Mouse (Mus musculus) frontal cortex, postnatal 10 days (tissue): Measurements from ENCODE around the gene Ide.

Experiments used
- DNase-seq, 2 experiments: peaks; one replicate each; pipeline ENCODE4 v3.0.0; 2022; ENCODE audit warnings: low spot score in 2 of 2, mixed read lengths in 1 of 2

Ide gene

GRCm38 (mm10) chr19:37335392-37335791 is 2.3 kb downstream of the Ide start:
- no peak for DNase-seq

DNA sequence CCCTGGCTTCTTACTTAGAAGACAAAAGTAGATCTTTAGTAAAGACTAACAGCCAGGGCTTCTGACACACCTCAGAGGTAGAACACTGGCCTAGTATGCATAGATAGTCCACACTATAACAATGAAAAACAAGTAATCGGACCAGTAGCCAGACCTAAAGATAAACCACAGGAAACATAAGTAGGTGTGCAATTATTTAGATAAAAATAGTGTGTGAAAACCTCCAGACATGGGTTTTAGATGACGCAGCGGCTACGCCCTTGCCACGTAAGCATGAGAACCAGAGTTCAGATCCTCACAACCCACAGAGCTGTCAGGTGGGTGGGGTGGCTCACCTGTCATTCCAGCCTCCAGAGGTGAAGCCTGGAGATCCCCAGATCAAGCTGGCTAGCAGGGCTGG is 4.3 kb downstream of the Ide start:
- DNase-seq: no peak

- DNase-seq: no peak
These were observed 4.9 kb downstream of the Ide start for GRCm38 (mm10) chr19:37332726-37333125.

DNA sequence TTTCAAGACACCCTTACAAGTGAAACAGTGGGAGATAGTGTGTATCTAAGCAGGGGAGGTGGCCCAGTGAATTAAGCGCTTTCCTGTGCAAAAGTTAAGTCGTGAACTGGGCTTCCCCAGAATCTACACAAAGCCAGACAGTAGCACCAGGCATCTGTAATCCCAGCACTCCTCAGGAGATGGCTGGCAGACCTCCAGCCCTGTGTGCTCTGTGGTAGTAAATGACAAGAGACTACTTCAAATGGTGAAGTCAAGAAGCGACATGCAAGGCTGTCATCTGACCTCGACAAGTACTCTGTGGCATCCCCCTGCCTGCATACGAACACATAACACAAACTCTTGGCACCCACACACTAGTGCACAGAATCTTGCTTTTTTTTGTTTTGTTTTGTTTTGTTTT is 10.4 kb downstream of the Ide start:
- DNase-seq: no peak

DNA sequence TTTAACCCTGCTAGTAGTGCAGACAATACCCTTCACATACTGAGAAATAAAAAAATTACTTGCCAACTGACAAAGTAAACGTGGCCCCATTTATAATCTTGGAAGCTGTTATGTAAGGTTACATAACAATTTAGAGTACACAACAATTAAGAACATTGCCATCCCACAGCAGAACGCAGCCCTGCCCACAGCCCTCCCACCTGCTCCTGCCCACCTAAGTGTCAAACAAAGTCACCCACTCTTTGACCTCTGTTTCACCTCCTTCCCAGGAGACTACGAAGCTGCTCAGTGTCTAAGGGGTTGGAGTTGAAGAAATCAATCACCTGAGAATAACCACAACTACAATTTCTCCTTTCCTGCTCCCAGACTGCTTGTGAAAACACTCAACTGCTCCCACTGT is 14.1 kb downstream of the Ide start:
- DNase-seq: no peak

- DNase-seq: no peak
These were observed 16.6 kb downstream of the Ide start for GRCm38 (mm10) chr19:37320802-37321619.

- DNase-seq: no peak
These were observed 20.3 kb downstream of the Ide start for GRCm38 (mm10) chr19:37317359-37317758.

GRCm38 (mm10) chr19:37315091-37315490 is 22.6 kb downstream of the Ide start:
- DNase-seq: no peak

DNA sequence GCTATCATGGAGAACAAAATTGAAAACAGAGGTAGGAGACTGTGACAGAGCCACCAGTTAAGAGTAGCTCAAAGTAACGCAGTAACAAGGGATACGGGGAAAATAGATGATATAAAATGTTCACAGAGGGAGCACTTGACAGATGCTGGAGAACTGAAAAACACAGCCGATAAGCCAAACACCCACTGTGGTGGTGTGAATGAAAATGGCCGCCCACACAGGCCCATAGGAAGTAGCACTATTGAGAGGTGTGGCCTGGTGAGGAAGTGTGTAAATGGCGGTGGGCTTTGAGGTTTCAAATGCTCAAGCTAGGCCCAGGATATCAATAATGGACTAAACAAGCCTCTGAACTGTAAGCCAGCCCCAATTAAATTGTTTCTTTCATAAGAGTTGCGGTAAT is 26.2 kb downstream of the Ide start:
- no peak for DNase-seq

GRCm38 (mm10) chr19:37310133-37310532 is 27.5 kb downstream of the Ide start:
- no peak for DNase-seq

GRCm38 (mm10) chr19:37308941-37309340 is 28.7 kb downstream of the Ide start:
- DNase-seq: no peak

DNA sequence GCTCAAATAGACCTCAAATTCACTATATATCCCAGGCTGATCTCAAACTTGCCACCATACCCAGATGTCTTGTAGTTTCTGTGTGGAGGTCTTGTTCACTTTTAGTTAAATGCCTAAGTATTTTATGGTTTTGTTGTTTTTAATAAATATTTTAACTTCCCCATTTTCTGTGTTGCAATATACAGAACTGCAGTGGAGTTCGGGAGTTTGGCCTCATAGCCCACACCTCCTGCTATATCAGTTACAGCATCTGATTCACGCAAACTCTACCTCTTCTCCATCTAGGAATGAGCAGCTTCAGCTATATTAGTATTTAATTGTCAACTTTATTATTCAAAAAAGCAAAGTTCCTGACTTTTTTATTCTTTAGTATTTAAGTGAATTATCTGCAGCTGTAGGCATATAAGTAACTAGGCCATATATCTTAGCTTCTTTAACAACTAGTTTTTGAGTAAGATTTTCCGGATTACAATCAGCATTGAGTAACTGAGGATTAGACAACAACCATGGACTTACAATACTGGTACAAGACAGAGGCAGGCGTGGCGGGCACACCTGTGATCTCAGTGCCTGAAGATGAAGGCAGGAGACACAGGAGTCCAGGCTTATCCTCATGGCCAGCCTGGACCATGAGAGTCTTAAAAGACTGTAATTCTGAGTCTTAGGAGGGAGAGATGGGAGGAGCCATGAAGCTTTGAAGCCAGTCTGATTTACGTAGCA is 29.7 kb downstream of the Ide start:
- DNase-seq: no peak

- DNase-seq: no peak
These were observed 31.5 kb downstream of the Ide start for GRCm38 (mm10) chr19:37306176-37306575.

DNA sequence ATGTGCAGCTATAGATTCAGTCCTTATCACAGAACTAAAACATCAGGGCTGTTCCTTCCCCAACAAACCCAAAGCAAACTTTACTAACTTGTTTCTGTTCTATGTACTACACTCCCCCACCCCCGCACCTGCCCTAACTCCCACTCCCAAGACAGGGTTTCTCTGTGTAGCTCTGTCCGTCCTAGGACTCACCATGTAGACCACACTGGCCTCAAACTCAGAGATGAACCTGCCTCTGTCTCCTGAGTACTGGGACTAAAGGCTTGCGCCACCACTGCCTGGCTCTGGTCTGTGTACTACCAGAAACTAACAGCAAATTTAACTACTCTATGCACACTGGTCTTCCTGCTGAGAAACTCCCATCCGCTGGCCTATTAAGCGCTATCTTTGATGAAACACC is 32.8 kb downstream of the Ide start:
- no peak for DNase-seq

DNA sequence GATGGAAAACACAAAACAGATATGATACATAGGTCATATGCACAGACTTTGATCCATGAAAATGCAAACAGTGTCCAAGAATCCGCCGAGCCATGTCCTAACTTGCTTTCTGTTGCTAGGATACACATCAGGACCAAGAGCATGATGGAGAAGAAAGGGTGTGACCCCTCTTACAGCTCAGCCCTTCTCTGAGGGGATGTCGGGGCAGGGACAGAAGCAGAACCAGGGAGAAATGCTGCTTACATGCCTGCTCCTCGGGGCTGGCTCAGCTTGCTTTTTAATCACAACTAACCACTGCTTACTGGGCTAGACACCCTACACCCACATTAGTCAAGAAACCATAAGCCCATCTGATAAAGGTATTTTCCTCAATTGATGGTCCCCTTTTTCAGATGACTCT is 33.6 kb downstream of the Ide start:
- no peak for DNase-seq

- DNase-seq: no peak
These were observed 35.9 kb downstream of the Ide start for GRCm38 (mm10) chr19:37301733-37302132.

DNA sequence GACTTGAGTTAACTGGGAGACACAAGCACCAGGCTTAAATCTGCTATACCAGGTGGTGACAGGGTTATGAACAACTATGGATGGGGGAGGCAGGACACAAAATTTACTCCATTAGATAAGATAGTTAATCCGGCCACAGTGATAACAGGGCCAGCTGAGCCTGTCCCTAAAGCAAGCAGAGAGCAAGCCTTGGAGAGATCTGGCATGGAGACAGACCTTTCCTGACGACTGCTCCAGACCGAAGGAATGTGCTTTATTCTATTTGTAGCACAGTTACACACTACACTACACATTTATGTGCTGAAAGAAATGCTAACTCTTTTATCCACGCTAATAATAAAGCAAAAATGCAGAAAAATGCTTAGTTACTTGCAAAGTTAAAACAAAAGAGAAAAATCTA is 46.0 kb downstream of the Ide start:
- DNase-seq: no peak

GRCm38 (mm10) chr19:37290906-37291305 is 46.7 kb downstream of the Ide start:
- no peak for DNase-seq

- no peak for DNase-seq
These were observed 52.9 kb downstream of the Ide start for GRCm38 (mm10) chr19:37284775-37285174.

GRCm38 (mm10) chr19:37283166-37283565 is 54.5 kb downstream of the Ide start:
- peak in 1 of 2 experiments; percentile 63 for DNase-seq

DNA sequence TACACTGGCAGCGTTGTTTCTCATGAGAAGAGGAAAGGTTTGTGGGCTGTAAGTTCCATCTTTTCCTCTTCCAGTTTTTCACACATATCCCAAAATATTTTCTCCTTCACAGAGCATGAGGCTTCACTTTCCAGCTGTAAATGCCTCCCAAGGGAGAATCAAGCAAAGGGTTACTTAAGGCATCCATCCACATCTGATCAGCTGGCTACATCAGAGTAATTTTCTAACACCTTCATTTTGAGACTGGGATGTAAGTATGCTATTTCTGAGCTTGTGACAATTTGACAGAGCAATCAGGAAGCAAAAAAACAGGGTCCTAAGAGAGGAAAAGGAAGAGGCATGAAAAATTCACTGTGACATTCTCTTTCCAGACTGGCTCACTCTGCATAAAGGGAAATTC is 55.9 kb downstream of the Ide start:
- DNase-seq: no peak

- DNase-seq: no peak
These were observed 58.5 kb downstream of the Ide start for GRCm38 (mm10) chr19:37279194-37279593.

DNA sequence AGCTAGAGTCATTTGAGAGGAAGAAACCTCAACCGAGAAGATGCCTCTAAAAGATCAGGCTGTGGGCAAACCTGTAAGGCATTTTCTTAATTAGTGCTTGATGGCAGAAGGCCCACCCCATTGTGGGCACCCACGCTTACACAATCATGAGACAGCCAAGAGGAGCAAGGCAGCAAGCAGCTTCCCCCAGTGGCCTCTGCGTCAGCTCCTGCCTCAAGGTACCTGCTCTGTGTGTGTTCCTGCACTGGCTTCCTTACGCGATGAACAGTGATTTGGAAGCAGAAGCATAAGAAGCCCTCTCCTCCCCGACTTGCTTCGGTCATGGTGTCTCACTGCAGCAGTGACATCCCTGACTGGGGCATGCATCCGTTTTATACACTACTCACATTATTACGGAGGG is 62.1 kb downstream of the Ide start:
- no peak for DNase-seq
